Mouse (Mus musculus): ENCODE measurements around the gene Ifnk.

DNA sequence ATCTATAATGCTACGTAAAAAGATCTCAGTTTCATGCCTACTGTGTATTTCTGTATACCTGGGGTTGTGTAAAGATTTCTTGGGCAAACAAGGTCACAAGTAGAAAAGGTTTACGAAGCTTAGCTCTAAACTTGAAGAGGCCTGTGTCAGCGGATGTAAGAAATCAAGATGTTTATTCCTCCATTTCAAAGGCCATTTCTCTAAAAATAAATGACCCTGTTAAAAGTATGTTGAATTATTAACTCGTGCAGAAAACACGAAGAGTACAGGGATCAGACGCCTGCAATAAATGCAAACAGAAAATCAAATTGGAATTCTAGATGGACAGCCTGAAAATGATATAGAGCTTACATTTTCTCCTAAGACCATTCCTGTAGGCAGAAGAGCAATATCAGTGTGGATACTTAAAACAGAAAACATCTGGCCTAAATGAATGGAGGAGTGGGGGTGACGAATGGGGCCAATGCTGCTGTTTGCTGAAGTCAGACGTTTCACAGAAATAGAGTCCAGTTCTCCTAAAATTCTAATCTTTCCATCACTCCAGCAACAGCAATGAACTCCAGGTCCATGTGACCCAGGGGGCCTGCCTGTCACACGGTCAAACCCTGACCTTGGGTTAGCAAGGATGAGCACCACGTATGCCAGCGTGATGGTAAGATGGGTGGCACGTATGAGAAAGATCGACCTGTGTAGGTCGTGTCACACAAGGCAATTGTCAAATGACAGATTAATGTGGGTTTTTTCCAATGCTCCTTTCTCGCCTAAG, 16.8 kb upstream of the Ifnk start:
- TF ChIP-seq CTCF (IDR thresholded peaks at IDR 0.05; ENCODE audit: borderline replicate concordance, extremely low read depth, insufficient read depth, insufficient read length) (no peak), POLR2A (IDR thresholded peaks at IDR 0.05; ENCODE audit: borderline replicate concordance, extremely low read depth, insufficient read depth, insufficient read length, poor library complexity, severe bottlenecking) (no peak)
